Mouse (Mus musculus) ES-Bruce4 (cell line): ENCODE results near the gene Tnf.

Experiments
- CTCF ChIP-seq: IDR thresholded peaks from one replicate; pipeline ENCODE4 v1.8.1; 2011; ENCODE audit warnings: low read depth, low read length
- EP300 ChIP-seq: IDR thresholded peaks from 2 replicates; pipeline ENCODE4 v1.6.1; 2011; ENCODE audit warnings: low read depth, low read length; ENCODE audit not compliant: insufficient read depth
- POLR2A ChIP-seq: IDR thresholded peaks from one replicate; pipeline ENCODE4 v1.8.1; 2011; ENCODE audit warnings: low read length; ENCODE audit not compliant: insufficient read depth

- TF ChIP-seq CTCF (no peak), POLR2A (no peak), EP300 (no peak)
Observed at GRCm38 (mm10) chr17:35200398-35200797, 1.4 kb downstream of the Tnf start.
